Mouse (Mus musculus) testis, adult 2 months (tissue): ENCODE data around the gene Eme2.

ENCODE experiments used
- CTCF ChIP-seq: fragments of 200-500 bp; IDR thresholded peaks from 2 replicates; pipeline ENCODE4 v1.5.1; 2012; ENCODE audit warnings: low read depth, mild to moderate bottlenecking, inconsistent platforms, low read length, moderate library complexity; ENCODE audit not compliant: control insufficient read depth, insufficient read depth, insufficient replicate concordance
- POLR2A ChIP-seq: fragments of 200-500 bp; IDR thresholded peaks from 2 replicates; pipeline ENCODE4 v1.6.1; 2012; ENCODE audit warnings: low read depth, mild to moderate bottlenecking, inconsistent platforms, low read length, moderate library complexity; ENCODE audit not compliant: control insufficient read depth

DNA sequence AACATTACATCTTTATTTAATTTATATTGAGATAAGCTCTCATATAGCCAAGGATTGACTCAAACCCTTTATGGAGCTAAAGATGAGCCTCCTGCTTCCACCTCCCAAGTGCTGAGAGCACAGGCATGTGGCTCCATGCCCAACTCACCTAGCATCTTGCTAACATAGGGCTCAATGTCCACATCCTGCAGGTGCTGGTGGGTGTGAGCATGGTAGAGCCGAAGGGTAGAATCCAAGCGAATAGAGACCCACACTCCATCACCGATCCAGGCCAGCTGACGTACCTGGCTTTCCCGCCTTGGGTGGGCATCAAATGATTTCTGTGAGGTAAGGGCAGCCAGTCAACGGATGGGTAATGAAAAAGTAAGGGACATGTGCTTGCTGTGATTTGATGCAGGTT lies 5.1 kb upstream of the Eme2 start:
- TF ChIP-seq POLR2A (no peak), CTCF (no peak)
